Mouse (Mus musculus): ENCODE measurements around the gene Fau.

DNA sequence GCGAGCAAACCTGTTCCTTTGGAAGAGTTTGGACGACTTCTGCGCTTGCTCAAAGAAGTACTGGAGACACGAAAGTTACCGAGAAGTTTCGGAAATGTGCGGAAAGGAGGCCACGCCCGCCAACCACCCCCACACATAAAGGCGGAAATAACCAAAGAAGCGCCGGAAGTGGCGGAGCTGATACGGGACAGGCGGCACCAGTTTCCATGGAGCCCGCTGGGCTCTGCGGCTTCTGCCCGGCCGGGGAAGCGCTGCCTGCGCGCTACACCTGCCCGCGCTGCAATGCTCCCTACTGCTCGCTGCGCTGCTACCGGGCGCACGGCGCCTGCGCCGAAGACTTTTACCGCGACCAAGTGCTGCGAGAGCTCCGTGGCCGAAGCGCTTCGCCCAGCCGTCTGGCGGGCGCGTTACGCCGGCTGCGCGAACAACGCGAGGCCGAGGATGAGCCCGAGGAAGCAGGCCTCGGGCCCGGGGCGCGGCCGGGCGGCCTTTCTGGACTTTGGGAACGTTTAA lies 3.4 kb downstream of the Fau start, which contains the start of gene Znhit2:
- TF ChIP-seq TAL1 (conservative IDR thresholded peaks at IDR 0.05; ENCODE audit: low read depth, low read length): no peak
- no peak for TF ChIP-seq GATA1 (IDR thresholded peaks at IDR 0.05; ENCODE audit: borderline replicate concordance, low read length)
- TF ChIP-seq CTCF (IDR thresholded peaks at IDR 0.05; ENCODE audit: low read depth, low read length): no peak
